Mouse (Mus musculus) liver, embryonic 14.5 days (tissue): Measurements from ENCODE around the gene Ak9. TPM values are rescaled to one million over a fixed set of nuclear protein-coding genes. Genes with fewer than 3 reads are reported as not detected.

Source experiments
- ATAC-seq: fragments of 200-750 bp; cut with Nextera tagmentation; 2 replicates; pipeline ENCODE4 v1.8.0; 2017; ENCODE audit warnings: moderate number of reproducible peaks, mild to moderate bottlenecking, moderate library complexity; ENCODE audit not compliant: insufficient read depth
- DNase-seq, 3 experiments: peaks; one replicate each; pipeline ENCODE4 v3.0.0-alpha.2; 2012 to 2013; ENCODE audit warnings: low read depth in 3 of 3, low spot score in 3 of 3
- H3K27ac ChIP-seq: fragments of 300-500 bp; sonication (generic); 2 replicates; pipeline ENCODE4 v1.5.1; 2014; ENCODE audit warnings: moderate library complexity, mild to moderate bottlenecking, control low read depth, inconsistent platforms
- H3K27me3 ChIP-seq: fragments of 300-500 bp; sonication (generic); 2 replicates; pipeline ENCODE4 v1.6.1; 2014; ENCODE audit warnings: mild to moderate bottlenecking, low read length, moderate library complexity; ENCODE audit not compliant: control insufficient read depth, insufficient read depth
- H3K36me3 ChIP-seq: fragments of 300-500 bp; sonication (generic); replicated peaks from 2 replicates; pipeline ENCODE4 v1.6.1; 2014; ENCODE audit warnings: low read depth; ENCODE audit not compliant: control insufficient read depth, insufficient read depth
- H3K4me1 ChIP-seq, 2 experiments: fragments of 200-500 bp in 1 of 2; fragments of 300-500 bp in 1 of 2; sonication (generic) in 1 of 2; replicated peaks; 2 replicates each; pipeline ENCODE4 v1.6.1; 2012 to 2014; ENCODE audit warnings: antibody characterized with exemption in 1 of 2, inconsistent platforms in 1 of 2, low read length in 1 of 2; ENCODE audit not compliant: control insufficient read depth in 2 of 2, insufficient read depth in 2 of 2
- H3K4me2 ChIP-seq: fragments of 300-500 bp; sonication (generic); 2 replicates; pipeline ENCODE4 v1.6.1; 2014; ENCODE audit warnings: low read depth, mild to moderate bottlenecking, control low read depth, moderate library complexity
- H3K4me3 ChIP-seq, 2 experiments: fragments of 200-500 bp in 1 of 2; fragments of 300-500 bp in 1 of 2; sonication (generic) in 1 of 2; 2 replicates each; pipeline ENCODE4 v1.5.1; 2012 to 2014; ENCODE audit warnings: low read depth in 2 of 2, low read length in 2 of 2, mild to moderate bottlenecking in 2 of 2, control low read depth in 1 of 2, inconsistent platforms in 1 of 2, moderate library complexity in 1 of 2; ENCODE audit not compliant: insufficient read depth in 1 of 2
- H3K9ac ChIP-seq: fragments of 300-500 bp; sonication (generic); replicated peaks from 2 replicates; pipeline ENCODE4 v1.6.1; 2014; ENCODE audit warnings: mild to moderate bottlenecking, control low read depth, moderate library complexity
- H3K9me3 ChIP-seq: fragments of 300-500 bp; sonication (generic); 2 replicates; pipeline ENCODE4 v1.6.1; 2016; ENCODE audit warnings: low read length, mixed read lengths; ENCODE audit not compliant: control insufficient read depth
- CTCF ChIP-seq: IDR thresholded peaks from 2 replicates; pipeline ENCODE4 v1.5.1; 2016; ENCODE audit warnings: antibody characterized with exemption, low read depth, control low read depth
- EP300 ChIP-seq: IDR thresholded peaks from 2 replicates; pipeline ENCODE4 v1.6.1; 2016; ENCODE audit warnings: antibody characterized with exemption, low read depth
- WGBS: fragments of 180-500 bp; shearing (Covaris S2); extraction: QIAGEN DNeasy Blood & Tissue Kit; methylation state at CpG from one replicate; pipeline ENCODE4 v1.1.7; 2014; ENCODE audit not compliant: insufficient replicate concordance; 5-methylcytosine and 5-hydroxymethylcytosine counted together
- polyA plus RNA-seq, 2 experiments: library from polyadenylated mRNA; depleted of rRNA in 1 of 2; stranded (reverse) in 1 of 2; unstranded in 1 of 2; fragments of >200 nt; fragmentation: Nextera tagmentation in 1 of 2; extraction: Ambion mirVana in 1 of 2; gene quantifications; 2 replicates each; pipeline versions ENCODE4 v1.2.1 to v1.2.3; 2012 to 2014

The Ak9 gene
- polyA plus RNA-seq, 2 experiments: not detected

- 81% methylated on average over 11 of the region's 11 CpGs for WGBS
- Histone ChIP-seq H3K4me1 (0 out of 4 replicates have a peak, but pooled peaks cover 0 to 4% of the 10 kb centered on the region in 2 experiments), H3K9ac (no peak overlapping the region), H3K27ac (no peak overlapping the region), H3K36me3 (no peaks in the 10 kb centered on the region), H3K4me3 (no peak overlapping the region), H3K27me3 (no peaks in the 10 kb centered on the region), H3K4me2 (no peak overlapping the region), H3K9me3 (no peaks in the 10 kb centered on the region)
- no peak for DNase-seq
- TF ChIP-seq CTCF (no peak), EP300 (no peak)
- no peak for ATAC-seq
These were observed 9.0 kb upstream of the Ak9 start for GRCm38 (mm10) chr10:41294734-41295133.

- H3K9ac ChIP-seq: no peak overlapping the region
- no peaks in the 10 kb centered on the region for H3K9me3 ChIP-seq
- no peak overlapping the region for H3K4me3 ChIP-seq
- H3K27ac ChIP-seq: no peak overlapping the region
- DNase-seq (no peak), ATAC-seq (no peak)
- H3K4me1 ChIP-seq: 0 out of 4 replicates have a peak, but pooled peaks cover 0 to 4% of the 10 kb centered on the region in 2 experiments
- no peak overlapping the region for H3K4me2 ChIP-seq
- TF ChIP-seq CTCF (no peak), EP300 (no peak)
- no peaks in the 10 kb centered on the region for H3K27me3 ChIP-seq
- WGBS: 46% methylated on average over 7 of the region's 7 CpGs
- H3K36me3 ChIP-seq: no peaks in the 10 kb centered on the region
These were observed 8.6 kb upstream of the Ak9 start for GRCm38 (mm10) chr10:41295145-41295544.

- no peak overlapping the region for H3K4me2 ChIP-seq
- ATAC-seq (no peak), DNase-seq (no peak)
- no peak overlapping the region for H3K27ac ChIP-seq
- TF ChIP-seq CTCF: no peak
- no peak for TF ChIP-seq EP300
- no peak overlapping the region for H3K9ac ChIP-seq
- 40% methylated on average over 1 of the region's 1 CpGs for WGBS
- H3K9me3 ChIP-seq: no peaks in the 10 kb centered on the region
- H3K4me1 ChIP-seq: peaks cover 4 to 11% of the 10 kb centered on the region in 2 experiments; a peak in 3 of 4 replicates
- H3K4me3 ChIP-seq: no peak overlapping the region
- no peaks in the 10 kb centered on the region for H3K27me3 ChIP-seq
- H3K36me3 ChIP-seq: no peaks in the 10 kb centered on the region
These were observed 3.6 kb upstream of the Ak9 start for GRCm38 (mm10) chr10:41300161-41300560.

GRCm38 (mm10) chr10:41302689-41303431, 920 bp upstream of the Ak9 start, which contains the start of gene Fig4:
Gene Fig4 (minus strand): TSS chr10:41303260.
- peak within 1 kb of the TSS; percentile 85 for H3K9ac ChIP-seq
- 0% methylated on average over 38 of the region's 38 CpGs for WGBS
- DNase-seq: peak; percentile 84 to 86 (median 85)
- TF ChIP-seq CTCF (peak; percentile 42), EP300 (no peak)
- H3K27me3 ChIP-seq: no peaks in the 10 kb centered on the region
- H3K36me3 ChIP-seq: no peaks in the 10 kb centered on the region
- ATAC-seq: peak; percentile 92
- H3K9me3 ChIP-seq: no peaks in the 10 kb centered on the region
- H3K4me3 ChIP-seq: peak within 1 kb of the TSS; percentile 73 to 84
- peak within 1 kb of the TSS; percentile 85 for H3K4me2 ChIP-seq
- H3K4me1 ChIP-seq: peaks cover 4 to 11% of the 10 kb centered on the region in 2 experiments; a peak in 3 of 4 replicates
- H3K27ac ChIP-seq: peak within 1 kb of the TSS; percentile 43

- Histone ChIP-seq H3K9me3 (no peaks in the 10 kb centered on the region), H3K9ac (no peak overlapping the region), H3K4me3 (no peak overlapping the region), H3K27me3 (no peaks in the 10 kb centered on the region), H3K4me1 (peaks cover 4 to 11% of the 10 kb centered on the region in 2 experiments; a peak in 3 of 4 replicates), H3K36me3 (no peaks in the 10 kb centered on the region), H3K27ac (no peak overlapping the region), H3K4me2 (no peak overlapping the region)
- TF ChIP-seq CTCF: no peak
- no peak for TF ChIP-seq EP300
- DNase-seq (no peak), ATAC-seq (no peak)
- WGBS: 60% methylated on average over 9 of the region's 9 CpGs
These were observed 1.2 kb downstream of the Ak9 start for GRCm38 (mm10) chr10:41304961-41305455.
